Mouse (Mus musculus): ENCODE data around the gene Os9.

DNA sequence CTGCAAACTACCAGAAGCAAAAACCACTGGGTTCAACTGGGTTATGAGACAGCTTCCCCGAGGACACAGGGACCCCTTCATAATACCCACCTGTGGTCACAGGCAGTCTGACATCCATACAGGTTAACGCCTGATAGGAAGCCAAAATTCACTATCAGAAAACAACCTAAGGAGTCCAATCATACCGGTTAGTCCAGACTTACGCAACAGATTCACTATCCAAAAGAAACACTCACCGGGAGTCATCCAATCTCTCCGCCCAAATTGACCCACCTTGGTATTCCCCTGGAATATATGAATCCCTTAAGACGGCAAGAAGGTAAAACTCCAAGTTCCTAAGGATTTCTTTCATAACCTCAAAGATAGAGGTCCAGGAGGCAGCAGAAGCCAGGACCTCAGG is 23.6 kb upstream of the Os9 start:
- TF ChIP-seq CTCF (IDR thresholded peaks at IDR 0.05; ENCODE audit: borderline replicate concordance, insufficient read depth, low read length) (no peak), POLR2A (IDR thresholded peaks at IDR 0.05; ENCODE audit: low read depth, low read length) (no peak)
